Mouse (Mus musculus): ENCODE measurements around the gene Cherp.
A peak's percentile ranks its signal among the peaks of the same experiment; 100 is the strongest.

The Cherp gene

GRCm38 (mm10) chr8:72474826-72475546, at the start of gene Cherp:
Gene Cherp (minus strand): TSS chr8:72475226.
- peak; percentile 98 for DNase-seq

GRCm38 (mm10) chr8:72521888-72522287, 46.9 kb upstream of the Cherp start:
- no peak for DNase-seq

- DNase-seq, result no peak
Measured at GRCm38 (mm10) chr8:72517421-72517988, 42.5 kb upstream of the Cherp start.

GRCm38 (mm10) chr8:72513158-72513557, 38.1 kb upstream of the Cherp start:
- peak; percentile 17 for DNase-seq

GRCm38 (mm10) chr8:72512648-72513047, 37.6 kb upstream of the Cherp start:
- no peak for DNase-seq

GRCm38 (mm10) chr8:72507505-72507904, 32.5 kb upstream of the Cherp start:
- no peak for DNase-seq

GRCm38 (mm10) chr8:72504637-72505314, 29.8 kb upstream of the Cherp start:
- DNase-seq, result no peak

GRCm38 (mm10) chr8:72504137-72504536, 29.1 kb upstream of the Cherp start:
- no peak for DNase-seq

GRCm38 (mm10) chr8:72500521-72500931, 25.5 kb upstream of the Cherp start:
- DNase-seq, result no peak

- DNase-seq, result no peak
Measured at GRCm38 (mm10) chr8:72499521-72500284, 24.7 kb upstream of the Cherp start.

GRCm38 (mm10) chr8:72498527-72498926, 23.5 kb upstream of the Cherp start:
- no peak for DNase-seq

GRCm38 (mm10) chr8:72497911-72498310, 22.9 kb upstream of the Cherp start:
- DNase-seq, result no peak

GRCm38 (mm10) chr8:72496217-72496616, 21.2 kb upstream of the Cherp start:
- DNase-seq, result no peak

- no peak for DNase-seq
Measured at GRCm38 (mm10) chr8:72495411-72496111, 20.5 kb upstream of the Cherp start.

- DNase-seq, result no peak
Measured at GRCm38 (mm10) chr8:72493381-72493780, 18.4 kb upstream of the Cherp start.

- DNase-seq, result peak; percentile 100
Measured at GRCm38 (mm10) chr8:72492622-72493081, 17.6 kb upstream of the Cherp start.

- DNase-seq, result peak; percentile 42
Measured at GRCm38 (mm10) chr8:72491680-72492621, 16.9 kb upstream of the Cherp start, which contains the start of gene Slc35e1. Gene Slc35e1 (minus strand): TSS chr8:72492614.

GRCm38 (mm10) chr8:72491017-72491416, 16.0 kb upstream of the Cherp start:
- no peak for DNase-seq

GRCm38 (mm10) chr8:72487014-72487413, 12.0 kb upstream of the Cherp start:
- DNase-seq, result no peak

- DNase-seq, result peak; percentile 85
Measured at GRCm38 (mm10) chr8:72485456-72486199, 10.6 kb upstream of the Cherp start.
